Mouse (Mus musculus) hindbrain, embryonic 10.5 days (tissue): Measurements from ENCODE around the gene Odf3l2. TPM values are rescaled to one million over a fixed set of nuclear protein-coding genes. Genes with fewer than 3 reads are reported as not detected.

Experiments
- polyA plus RNA-seq: library from polyadenylated mRNA; unstranded; fragments of >200 nt; fragmentation: Nextera tagmentation; extraction: Ambion mirVana; gene quantifications from 2 replicates; pipeline ENCODE4 v1.2.1, GENCODE M21; 2016

Gene Odf3l2
- polyA plus RNA-seq, 1 experiment from 2014 or later, result not detected

Other genes starting within 250 kb of the Odf3l2 start
- gene Vmn2r83, start 177.0 kb downstream of the Odf3l2 start, polyA plus RNA-seq, result not detected in 2 replicates
- 19.3 and 25.7 TPM in 2 replicates for gene Plpp2, start 111.9 kb downstream of the Odf3l2 start, polyA plus RNA-seq
- gene Mier2, start 90.5 kb downstream of the Odf3l2 start, polyA plus RNA-seq, result 70.0 and 77.2 TPM in 2 replicates
- not detected in 2 replicates for gene Theg, start 58.4 kb downstream of the Odf3l2 start, polyA plus RNA-seq
- 0.02 and 0.07 TPM in 2 replicates for gene C2cd4c, start 31.7 kb downstream of the Odf3l2 start, polyA plus RNA-seq
- 20.5 and 22.6 TPM in 2 replicates for gene Shc2, start 7.8 kb downstream of the Odf3l2 start, polyA plus RNA-seq
- 1.4 and 1.5 TPM in 2 replicates for gene Madcam1, start 18.8 kb upstream of the Odf3l2 start, polyA plus RNA-seq
- 66.0 and 76.6 TPM in 2 replicates for gene Tpgs1, start 23.6 kb upstream of the Odf3l2 start, polyA plus RNA-seq
- 243 and 244 TPM in 2 replicates for gene Cdc34, start 36.5 kb upstream of the Odf3l2 start, polyA plus RNA-seq
- gene Gzmm, start 43.3 kb upstream of the Odf3l2 start, polyA plus RNA-seq, result 0.75 and 1.2 TPM in 2 replicates
- 657 and 686 TPM in 2 replicates for gene Bsg, start 58.8 kb upstream of the Odf3l2 start, polyA plus RNA-seq
- gene Hcn2, start 70.9 kb upstream of the Odf3l2 start, polyA plus RNA-seq, result 0.08 and 0.11 TPM in 2 replicates
- gene Polrmt, start 100.8 kb upstream of the Odf3l2 start, polyA plus RNA-seq, result 47.3 and 51.6 TPM in 2 replicates
- 0.12 and 0.55 TPM in 2 replicates for gene Fgf22, start 109.3 kb upstream of the Odf3l2 start, polyA plus RNA-seq
- gene Rnf126, start 121.2 kb upstream of the Odf3l2 start, polyA plus RNA-seq, result 124 and 136 TPM in 2 replicates
- 1.7 and 1.8 TPM in 2 replicates for gene Fstl3, start 131.5 kb upstream of the Odf3l2 start, polyA plus RNA-seq
- gene Prss57, start 145.2 kb upstream of the Odf3l2 start, polyA plus RNA-seq, result 0.10 TPM in 1 of 2 replicates, not detected in the other
- gene Palm, start 147.8 kb upstream of the Odf3l2 start, polyA plus RNA-seq, result 142 and 175 TPM in 2 replicates
- gene Misp, start 175.3 kb upstream of the Odf3l2 start, polyA plus RNA-seq, result 1.0 and 2.4 TPM in 2 replicates
- gene Ptbp1, start 208.7 kb upstream of the Odf3l2 start, polyA plus RNA-seq, result 288 and 338 TPM in 2 replicates
- 10.0 and 15.1 TPM in 2 replicates for gene Prtn3, start 228.7 kb upstream of the Odf3l2 start, polyA plus RNA-seq
- gene Plppr3, start 228.9 kb upstream of the Odf3l2 start, polyA plus RNA-seq, result 122 and 205 TPM in 2 replicates
- gene Elane, start 240.5 kb upstream of the Odf3l2 start, polyA plus RNA-seq, result not detected in 2 replicates
- not detected in 2 replicates for gene Cfd, start 245.1 kb upstream of the Odf3l2 start, polyA plus RNA-seq